Mouse (Mus musculus): ENCODE data around the gene Prss56.

Gene Prss56

DNA sequence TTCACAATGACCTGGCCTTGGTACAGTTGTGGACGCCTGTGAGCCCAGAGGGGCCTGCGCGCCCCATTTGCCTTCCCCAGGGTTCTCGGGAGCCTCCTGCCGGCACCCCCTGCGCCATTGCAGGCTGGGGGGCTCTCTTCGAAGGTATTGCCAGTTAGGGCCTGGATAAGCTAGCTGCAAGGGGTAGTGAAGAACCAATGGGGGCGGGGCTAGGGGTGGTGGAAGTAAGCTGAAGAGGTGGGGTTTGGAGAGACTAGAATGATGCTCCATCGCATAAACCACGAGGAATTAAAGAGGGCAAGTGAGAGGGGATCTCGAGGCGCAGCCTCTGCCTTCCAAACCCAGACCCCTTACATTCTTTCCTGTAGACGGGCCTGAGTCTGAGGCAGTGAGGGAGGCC is 2.4 kb downstream of the Prss56 start:
- in situ Hi-C loops (cut with MboI), result no loop called here

DNA sequence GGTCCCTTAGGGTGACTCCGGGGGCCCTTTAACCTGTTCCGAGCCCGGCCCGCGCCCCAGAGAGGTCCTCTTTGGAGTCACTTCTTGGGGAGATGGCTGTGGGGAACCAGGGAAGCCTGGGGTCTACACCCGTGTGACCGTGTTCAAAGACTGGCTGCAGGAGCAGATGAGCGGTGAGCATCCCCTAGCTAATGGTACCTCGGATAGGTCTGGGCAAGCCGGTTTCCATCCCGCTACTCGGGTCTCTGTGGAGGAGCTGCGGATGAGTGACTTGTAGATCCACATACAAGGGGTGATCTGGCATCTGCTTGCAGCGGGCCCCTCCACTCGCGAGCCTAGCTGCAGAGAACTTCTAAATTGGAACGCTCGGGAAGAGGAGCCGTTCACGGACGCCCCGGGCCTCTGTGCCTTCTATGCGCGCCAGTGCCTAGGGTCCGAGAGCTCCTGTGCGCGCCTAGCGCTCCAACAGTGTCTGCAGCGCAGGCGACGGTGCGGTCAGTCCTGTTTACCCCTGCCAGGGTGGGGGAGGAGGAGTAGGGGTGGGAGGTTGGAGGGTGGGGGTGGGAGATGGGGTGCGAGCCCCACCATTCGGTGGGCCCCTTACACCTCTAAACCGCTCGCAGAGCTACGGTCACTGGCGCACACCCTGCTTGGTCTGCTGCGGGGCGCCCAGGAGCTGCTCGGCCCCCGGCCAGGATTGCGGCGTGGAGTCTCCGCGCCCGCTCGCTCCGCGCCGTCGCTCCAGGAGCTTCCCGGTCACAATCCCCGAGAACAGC is 3.3 kb downstream of the Prss56 start:
- in situ Hi-C loops (cut with MboI), result no loop called here

DNA sequence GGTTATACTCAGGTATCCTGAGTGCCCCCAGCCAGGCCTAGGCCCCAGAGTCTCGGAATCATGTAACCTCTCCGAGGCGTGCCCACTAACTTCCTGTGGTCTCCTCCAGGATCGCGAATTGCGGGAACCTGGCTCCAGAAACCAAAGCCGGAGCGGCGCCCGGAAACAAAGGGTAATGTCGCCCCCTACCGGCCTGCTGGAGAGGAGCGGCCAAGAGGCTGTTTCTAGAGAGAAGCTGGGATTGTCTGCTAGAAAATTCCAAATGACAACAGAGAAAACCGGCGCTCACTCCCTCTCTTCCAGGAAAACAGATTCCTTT is 3.9 kb downstream of the Prss56 start:
- in situ Hi-C loops (cut with MboI), result no loop called here

DNA sequence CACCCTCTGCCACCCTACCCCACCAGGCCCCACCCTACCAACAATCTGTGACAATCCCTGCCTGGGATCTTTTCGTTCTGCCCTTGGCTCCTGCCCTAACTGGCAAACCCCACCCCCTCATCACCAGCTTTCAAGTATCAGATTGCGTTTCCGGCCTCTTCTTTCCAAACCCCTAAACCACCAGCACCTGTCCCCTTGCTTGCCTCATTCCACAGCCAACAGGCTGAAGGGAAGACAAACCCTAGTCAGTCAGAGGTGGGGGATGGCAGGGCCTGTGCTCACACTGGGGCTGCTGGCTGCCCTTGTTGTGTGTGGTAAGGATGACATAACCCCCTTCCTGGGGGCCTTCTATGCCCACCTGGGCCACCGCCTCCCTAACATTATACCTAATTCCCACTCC is 7.3 kb downstream of the Prss56 start, which contains the start of gene Chrnd:
Chrnd (plus strand) TSS at position 179 of the 400 bp plus-strand sequence.
- in situ Hi-C loops (cut with MboI), result no loop called here

DNA sequence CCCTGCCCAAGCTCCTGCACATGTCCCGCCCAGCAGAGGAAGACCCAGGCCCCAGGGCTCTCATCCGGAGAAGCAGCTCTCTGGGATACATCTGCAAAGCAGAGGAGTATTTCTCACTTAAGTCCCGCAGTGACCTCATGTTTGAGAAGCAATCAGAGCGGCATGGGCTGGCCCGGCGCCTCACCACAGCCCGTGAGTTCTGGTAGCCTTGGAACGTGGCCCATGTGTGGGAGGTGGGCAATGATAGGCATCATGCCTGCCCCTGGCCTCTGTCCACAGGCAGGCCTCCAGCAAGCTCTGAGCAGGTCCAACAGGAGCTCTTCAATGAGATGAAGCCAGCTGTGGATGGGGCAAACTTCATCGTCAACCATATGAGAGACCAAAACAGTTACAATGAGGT is 14.2 kb downstream of the Prss56 start:
- in situ Hi-C loops (cut with MboI), result no loop called here

DNA sequence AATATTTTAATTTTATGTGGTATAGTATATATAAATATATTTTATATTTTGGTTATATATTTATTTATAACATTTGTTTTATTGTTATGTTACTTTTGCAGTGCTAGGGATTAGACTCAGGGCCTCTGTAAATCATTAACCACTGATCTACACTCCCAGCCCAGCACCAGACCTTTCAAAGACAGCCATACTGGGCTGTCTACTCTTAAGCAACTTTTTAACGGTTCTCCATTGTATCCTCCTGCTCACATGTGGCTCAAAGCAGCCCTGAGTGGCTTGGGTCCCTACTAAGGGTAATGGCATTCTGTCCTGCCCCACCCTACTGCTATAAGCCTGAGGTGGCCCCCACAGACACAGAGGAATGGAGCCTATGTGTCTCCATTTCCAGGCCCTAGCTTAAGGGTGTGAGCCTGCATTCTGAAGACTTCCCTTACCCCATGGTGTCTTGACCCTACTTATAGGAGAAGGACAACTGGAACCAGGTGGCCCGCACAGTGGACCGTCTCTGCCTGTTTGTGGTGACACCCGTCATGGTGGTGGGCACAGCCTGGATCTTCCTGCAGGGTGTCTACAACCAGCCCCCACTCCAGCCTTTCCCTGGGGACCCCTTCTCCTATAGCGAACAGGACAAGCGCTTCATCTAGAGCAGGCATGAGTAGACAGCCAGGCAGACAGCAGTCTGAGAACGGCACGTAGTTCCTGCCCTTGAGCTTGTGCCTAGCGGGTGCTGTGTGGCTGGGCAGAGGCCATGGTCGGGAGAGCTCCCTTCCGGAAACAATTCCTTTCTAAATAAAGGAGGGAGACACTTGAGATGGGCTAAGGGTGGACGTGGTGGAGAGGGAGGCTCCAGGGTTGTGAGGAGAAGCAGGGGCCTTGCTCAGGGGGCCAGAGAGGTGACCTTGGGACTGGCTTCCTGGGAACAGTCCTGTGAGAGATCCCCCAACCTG is 15.3 kb downstream of the Prss56 start:
- in situ Hi-C loops (cut with MboI), result no loop called here

DNA sequence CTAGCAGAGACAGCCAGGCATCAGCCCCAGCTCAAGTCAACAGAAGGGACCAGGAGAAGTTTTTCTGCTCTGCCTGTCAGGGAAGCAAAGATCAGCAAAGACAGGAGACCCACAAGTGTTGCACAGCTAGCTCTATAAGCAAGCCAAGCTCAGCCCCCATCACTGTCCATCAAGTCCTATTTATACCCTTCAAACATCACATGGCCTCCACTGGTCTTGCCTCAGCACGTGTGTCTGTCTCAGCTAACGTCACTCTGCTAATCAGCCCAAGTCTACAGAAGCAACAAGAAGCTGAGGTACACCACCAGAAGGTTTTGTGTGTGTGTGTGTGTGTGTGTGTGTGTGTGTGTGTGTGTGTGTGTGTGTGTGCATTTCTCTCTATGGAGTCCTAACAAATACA is 17.7 kb downstream of the Prss56 start:
- in situ Hi-C loops (cut with MboI), result no loop called here

DNA sequence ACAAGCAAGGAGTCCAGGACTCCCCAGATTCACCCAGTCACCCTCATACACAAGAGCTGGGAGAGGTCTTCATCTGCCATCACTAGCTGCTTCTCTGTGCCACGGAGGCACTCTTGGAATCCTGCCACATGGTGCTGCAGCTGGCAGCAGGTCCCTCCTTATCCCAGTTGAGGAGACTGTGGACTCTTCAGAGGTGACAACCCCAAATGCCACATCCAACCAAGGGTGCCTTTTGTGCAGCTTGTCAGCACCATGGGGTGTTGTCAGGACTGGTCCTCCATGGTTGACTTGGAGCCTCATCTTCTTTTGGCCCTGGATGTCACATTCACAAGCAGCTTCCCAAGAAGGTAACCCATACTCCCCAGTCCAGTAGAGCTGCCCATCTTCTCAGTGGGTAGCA is 18.7 kb downstream of the Prss56 start:
- in situ Hi-C loops (cut with MboI), result no loop called here

DNA sequence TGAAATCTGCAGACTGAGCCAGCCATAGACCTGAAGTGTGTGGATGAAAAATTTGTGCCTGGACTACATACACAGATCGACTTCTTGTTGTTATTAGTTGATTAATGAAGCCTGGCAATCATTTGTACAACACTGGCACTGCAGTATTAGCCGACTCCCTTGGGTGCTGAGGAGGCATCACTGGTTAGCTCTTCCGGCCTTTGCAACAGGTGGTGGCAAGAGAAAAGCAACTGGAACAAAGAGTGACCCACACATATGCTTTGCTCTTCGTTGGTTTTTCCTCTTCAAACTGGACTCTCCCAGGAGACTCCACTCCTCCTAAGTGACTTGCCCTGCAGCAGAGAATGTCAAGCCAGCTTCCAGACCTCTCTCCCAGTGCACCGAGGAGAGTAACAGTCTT is 20.7 kb downstream of the Prss56 start:
- in situ Hi-C loops (cut with MboI), result no loop called here

DNA sequence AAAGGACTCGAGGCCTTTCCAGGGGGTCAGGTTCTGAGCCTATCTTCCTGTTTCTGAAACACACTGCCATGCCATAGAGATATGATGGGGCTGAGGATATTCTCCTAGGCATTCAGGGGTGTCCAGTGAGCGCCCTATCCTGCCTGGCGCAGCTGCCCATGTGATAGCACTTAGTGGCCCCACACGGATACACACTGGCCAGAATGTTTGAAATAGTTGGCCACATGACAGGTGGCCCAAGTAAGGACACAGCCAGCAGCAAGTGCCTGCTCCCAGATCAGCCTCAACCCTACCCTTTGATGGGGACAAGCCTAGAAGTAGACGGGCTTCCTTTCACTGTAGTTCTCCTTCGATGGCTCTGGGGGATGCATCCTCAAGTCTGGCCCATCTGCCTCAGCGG is 21.4 kb downstream of the Prss56 start, which contains the start of gene Chrng:
Chrng (plus strand) TSS at position 193 of the 400 bp plus-strand sequence.
- in situ Hi-C loops (cut with MboI), result no loop called here

DNA sequence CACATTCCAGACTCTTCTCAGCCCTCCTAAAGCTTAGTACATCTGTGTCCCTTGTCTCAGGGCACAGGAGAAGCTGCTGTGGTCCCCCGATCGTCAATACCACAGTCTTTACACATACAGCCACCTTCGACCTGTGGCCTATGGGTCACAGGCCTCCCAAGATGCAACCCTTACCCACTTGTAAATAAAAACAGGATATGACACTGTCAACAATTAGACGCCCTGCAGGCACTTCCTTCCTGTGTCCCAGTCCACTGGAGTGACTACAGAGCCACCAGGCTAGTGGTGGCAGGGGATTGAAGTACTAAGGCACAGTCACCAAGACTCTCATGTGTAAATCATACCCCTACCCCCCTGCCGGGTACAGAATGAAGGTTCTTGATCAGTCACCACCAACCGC is 21.9 kb downstream of the Prss56 start:
- in situ Hi-C loops (cut with MboI), result no loop called here

DNA sequence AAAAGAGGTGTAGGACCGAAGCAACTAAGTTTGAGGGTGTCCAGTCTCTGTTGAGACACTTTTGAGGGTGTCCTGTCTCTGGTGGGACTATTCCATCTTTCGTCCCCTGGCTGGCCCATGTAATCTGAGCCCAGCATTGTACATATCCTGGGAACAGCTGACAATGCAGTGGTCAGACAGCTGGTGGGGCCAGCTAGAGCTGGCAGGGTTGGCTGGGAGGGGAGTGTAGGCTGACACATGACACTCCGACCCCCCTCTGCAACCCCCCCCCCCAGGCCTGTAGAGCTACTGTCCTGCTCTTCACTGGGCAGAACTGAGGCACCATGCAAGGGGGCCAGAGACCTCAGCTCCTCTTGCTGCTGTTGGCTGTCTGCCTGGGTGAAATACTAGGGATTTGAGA is 22.4 kb downstream of the Prss56 start:
- in situ Hi-C loops (cut with MboI), result no loop called here

DNA sequence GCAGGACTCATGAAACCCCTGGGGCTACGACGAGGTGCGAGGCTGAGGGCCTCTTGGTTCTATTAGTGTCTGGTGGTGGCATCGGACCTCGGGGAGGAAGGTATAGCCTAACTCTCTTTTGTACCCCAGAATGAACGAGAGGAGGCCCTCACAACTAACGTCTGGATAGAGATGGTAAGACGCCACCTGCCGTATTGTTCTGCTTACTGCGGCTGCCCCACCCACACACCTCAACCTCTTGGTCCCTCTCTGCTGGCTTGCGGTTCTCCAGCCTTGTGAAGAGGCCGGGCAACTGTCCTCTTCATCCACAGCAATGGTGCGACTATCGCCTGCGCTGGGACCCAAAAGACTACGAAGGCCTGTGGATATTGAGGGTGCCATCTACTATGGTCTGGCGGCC is 23.2 kb downstream of the Prss56 start:
- in situ Hi-C loops (cut with MboI), result no loop called here

DNA sequence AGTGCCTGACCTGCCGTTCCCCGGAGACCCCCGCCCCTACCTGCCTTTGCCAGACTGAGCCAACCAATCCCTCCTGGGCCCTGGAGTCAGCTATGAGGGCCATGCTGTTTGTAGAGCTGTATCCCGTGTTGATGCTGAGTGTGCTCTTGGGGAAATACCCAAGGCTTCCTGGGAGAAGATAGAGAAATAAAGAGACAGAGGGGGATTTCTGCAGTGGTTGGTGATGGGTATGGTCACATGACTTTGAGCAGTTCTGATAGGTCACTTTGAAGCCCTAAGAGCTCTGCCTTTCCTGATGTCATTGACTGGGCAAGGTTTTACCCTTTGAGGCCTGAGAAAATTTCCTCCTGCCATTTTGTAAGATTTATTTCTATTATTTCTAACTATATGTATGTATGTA is 28.3 kb downstream of the Prss56 start:
- in situ Hi-C loops (cut with MboI), result no loop called here

DNA sequence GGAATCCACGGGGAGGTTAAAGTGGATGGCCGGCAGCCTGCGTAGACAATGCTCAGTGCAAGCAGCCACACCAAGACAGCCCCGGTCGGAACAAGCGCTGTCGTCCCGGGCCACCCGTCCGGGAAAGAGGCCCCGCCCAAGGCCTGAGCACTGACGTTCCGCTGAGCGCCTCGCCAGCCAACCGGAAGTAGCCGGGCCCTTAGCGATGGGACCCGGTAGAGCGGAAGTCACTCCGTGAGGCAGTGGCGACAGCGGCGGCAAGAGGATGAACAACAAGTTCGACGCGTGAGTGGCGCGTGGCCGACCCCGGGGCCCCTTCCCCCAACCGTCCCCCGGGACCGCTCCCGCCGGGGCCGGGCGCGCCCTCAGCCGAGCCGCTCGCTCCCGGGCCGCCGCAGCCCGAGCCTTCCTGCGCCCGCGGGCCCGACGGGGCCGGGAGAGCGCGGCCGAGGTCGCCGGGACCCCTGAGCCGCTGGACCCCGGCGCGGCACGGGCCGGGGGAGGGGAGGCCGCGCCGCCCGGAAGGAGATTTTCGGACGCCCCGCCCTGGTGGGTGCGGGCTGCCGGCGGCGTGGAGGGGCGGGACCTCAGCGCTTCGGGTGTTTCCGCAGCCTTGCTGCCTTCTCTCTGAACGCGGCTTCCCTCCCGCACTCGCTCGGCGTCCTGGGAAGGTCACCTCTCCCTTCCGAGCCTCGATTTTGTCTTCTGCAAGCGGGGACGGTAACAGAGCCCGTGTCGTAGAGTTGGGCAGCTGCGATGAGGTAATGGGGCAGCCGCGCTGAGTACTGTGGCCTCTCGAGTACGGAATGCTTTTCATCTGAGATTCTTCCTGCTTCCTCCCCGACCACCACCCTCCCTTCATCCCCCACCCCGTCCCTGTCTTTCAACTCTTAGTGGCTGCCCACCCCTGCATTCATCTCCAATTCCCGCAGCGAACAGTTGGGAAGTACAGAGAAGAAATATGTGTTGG is 30.9 kb downstream of the Prss56 start, which contains the start of gene Eif4e2:
Eif4e2 (plus strand) TSS at position 180 of the 970 bp plus-strand sequence.
- in situ Hi-C loops (cut with MboI), result no loop called here

DNA sequence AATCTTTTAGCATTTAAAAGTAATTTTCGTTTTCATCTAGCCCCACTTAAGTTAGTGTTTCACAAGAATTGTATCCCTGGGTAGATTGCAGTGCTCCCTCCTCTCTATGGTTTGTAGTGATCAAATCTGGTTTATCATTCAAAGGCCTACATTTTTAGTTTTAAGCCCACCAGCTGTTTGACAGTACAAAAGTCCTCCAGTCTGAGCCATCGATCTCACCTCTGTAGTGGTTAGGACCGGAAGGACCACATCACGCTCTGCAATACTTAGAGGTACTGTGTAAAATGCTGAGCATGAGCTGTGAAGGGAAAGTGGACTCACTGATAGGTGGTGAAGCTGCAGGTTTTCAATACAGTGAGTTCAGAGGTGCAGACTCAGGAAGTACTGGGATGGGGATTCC is 31.6 kb downstream of the Prss56 start:
- in situ Hi-C loops (cut with MboI), result no loop called here

DNA sequence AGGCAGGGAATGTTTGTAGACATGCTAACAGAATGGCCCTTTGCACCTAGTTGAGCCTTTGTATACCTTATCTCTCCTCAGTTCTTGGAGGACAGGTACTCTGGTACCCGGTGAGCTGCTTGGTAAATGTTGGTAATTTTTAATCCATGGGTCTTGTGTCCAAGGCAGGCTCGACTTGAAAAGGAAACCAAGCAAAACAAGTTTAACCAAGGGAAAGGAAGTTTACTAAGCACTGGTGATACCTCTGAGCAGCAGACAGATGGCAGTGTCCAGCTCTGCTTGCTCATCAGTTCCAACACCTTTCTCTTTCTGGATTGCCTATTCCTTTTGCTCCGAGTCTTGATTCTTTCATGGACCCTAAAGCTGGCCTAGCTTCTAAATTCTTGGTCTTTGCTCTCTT is 34.8 kb downstream of the Prss56 start:
- in situ Hi-C loops (cut with MboI), result no loop called here

DNA sequence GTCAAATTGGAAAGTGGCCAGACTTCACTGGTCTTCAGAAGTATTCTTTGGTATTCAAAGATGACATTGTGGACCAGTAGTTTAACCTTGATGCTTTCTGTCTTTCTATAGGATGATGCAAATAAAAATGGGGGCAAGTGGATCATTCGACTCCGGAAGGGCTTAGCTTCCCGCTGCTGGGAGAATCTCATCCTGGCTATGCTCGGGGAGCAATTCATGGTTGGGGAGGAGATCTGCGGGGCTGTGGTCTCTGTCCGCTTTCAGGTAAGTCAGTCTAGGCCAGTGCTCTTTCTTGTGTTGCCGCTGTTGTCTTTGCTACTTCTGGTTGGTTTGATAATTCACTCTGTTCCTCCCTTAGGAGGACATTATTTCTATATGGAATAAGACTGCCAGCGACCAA is 42.6 kb downstream of the Prss56 start:
- in situ Hi-C loops (cut with MboI), result no loop called here

DNA sequence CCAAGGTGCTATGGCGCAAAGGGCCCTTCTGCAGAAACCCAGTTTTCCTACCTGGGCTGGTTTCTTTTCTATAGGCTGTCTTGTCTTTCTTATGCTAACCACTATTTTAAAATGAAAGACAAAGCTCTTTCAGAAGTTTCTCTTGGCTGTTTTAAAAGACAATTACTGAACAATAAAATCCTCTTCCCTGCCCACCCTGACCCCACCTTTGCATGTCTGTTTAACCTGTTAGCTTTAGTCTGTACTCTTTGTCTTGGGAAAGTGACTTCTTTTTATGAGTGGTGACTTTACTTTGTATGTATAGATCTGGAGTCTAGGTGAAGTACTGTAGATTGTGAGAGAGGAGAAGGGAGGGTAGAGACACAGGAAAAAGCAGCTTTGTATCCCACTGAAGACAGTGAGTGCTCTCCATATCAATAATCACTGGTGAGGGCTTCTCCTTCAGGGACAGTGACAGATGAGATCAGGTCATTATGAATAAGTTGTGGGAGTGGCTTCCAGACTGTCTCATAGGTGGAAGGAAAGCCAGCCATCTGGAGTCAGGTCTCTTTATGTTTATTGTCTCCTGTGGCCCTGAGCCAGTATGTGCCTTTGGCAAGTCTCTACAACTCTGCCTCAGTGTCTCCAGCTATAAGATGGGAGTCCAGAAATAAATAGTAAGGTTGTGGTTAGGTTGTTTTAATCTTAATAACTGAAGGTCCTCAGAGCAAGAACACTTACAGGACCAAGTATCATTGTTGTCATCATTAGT is 43.5 kb downstream of the Prss56 start:
- in situ Hi-C loops (cut with MboI), result no loop called here

DNA sequence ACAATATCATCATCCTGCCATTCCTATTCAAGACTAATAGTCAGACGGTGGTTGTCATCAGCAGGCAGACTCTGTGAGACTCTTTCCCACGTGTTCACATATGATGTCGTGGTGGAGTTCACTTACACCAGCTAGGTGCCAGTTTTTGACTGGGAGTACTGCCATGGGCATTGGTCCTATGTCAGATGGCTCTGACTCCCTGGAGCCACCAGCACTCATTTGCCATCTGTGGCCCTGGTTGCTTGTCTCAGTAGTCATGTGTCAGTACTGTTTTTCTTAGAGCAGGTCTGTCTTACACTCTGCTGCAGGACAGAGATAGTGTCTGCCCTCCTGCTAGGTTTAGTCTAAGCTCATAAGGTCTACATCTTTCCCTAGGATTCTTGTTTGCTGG is 44.0 kb downstream of the Prss56 start:
- in situ Hi-C loops (cut with MboI), result no loop called here

DNA sequence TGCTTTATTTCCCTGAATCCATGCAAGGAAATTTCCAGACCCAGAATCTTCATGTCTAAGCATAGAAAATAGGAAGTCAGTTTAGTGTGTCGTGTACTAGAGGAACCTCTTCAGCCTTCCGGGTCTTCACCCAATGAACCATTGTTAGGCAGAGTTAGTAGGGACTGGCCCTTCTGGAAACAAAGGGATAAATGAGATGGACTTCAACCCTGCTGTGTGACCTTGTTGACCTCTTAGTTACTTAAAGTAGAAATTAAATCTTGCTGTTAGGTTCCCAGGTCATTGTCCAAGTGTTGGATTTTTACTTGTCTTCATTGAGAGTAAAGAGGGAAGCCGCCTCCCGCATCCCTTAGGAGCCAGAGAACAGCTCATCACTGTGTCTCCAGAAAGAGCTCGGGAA is 47.5 kb downstream of the Prss56 start:
- in situ Hi-C loops (cut with MboI), result no loop called here

All from mature B cell (primary cell).